Mouse (Mus musculus): ENCODE results near the gene Cntnap1.
"Not testable (repeated sequence)": the region's sequence is repeated elsewhere in the genome, so short reads cannot be mapped to it uniquely, and the experiment has no call there.

Cntnap1 gene

DNA sequence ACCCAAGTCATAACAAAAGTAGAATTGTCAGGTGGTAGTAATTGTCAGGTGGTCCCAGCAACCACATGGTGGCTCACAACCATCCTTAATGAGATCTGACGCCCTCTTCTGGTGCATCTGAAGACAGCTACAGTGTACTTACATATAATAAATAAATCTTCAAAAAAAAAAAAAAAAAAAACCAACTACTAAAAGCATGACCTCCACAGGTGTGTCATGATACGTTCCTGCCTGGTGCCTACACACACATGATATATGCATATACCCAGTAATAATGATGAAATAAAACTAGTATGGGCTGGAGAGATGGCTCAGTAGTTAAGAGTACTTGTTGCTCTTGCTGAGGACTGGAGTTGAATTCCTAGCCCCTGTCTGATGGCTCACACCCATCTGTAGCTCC, 19.3 kb upstream of the Cntnap1 start:
- DNase-seq, result no peak

DNA sequence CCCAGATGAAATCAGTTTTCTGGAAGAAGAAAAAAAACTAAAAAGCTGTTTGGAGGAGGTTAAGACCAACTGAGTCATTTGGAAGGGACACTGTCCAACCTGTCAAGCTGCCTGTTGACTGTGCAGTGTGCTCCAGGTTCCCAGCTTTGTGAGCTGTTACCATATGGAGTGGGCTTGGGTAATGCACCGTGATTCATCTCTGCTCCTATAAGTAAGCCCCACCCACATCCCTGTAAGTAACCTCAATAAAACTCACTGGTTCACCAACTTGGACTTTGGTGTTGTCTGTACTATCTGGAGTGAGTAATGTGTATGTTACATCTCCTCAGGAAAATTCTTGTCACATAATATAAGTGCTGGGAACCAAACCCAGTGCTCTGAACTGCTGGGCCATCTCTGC, 17.5 kb upstream of the Cntnap1 start:
- DNase-seq, result no peak

DNA sequence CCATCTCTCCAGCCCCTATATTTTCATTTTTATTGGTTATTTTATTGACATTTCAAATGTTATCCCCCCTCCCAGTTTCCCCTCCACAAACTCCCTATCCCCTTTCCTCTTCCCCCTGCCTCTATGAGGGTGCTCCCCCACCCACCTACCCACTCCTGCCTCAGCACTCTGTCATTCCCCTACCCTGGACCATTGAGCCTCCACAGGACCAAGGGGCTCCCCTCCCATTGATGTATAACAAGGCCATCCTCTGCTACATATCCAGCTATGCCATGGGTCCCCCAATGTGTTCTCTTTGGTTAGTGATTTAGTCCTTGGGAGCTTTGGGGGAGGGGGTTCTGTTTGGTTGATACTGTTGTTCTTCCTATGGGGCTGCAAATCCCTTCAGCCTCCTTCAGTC, 15.7 kb upstream of the Cntnap1 start:
- DNase-seq, result no peak

DNA sequence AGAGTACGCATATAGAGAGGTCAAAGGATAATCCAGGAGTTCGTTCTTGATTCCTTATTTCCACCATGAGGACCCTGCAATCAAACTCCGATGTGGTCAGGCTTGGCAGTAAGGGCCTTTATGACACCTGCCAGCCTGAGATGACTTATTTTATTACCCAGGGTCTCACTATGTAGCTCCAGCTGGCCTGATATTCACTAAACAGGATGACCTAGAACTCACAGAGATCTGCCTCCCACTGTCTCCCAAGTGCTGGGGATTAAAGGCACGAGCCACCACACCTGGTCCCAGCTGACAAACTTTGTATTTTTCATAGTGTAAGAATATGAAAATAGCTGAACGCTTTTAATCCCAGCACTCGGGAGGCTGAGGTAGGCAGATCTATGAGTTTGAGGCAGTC, 15.2 kb upstream of the Cntnap1 start:
- DNase-seq, result no peak

DNA sequence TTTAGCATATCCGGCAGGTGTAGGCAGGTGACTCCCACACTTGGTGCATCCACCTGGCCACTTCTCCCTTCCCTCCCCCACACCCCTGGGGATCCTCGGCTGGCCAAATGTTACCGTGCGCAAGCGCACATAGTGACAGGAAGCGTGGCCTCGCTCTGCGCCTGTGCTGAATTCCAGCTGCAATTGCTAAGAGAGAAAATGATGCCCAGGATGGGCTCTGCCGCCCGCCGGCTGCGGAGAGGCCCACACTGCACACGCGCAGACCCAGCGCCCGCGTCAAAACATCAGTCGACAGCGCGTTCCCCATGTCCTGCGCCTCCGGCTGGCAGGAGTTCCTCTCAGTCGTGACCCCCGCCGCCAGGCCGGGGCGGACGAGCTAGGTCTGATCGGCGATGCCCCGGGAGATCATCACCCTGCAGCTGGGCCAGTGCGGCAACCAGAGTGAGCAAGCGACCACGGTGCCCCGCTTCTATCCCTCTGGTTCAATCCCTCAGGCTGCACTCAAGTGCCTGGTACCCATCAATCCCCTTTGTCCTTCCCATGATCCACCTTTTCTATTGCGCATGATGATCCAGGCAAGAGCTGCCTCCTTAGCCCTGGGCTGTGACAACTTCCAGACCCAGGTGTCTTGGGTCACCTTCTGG, 14.5 kb upstream of the Cntnap1 start, which contains the start of gene Tubg2:
Gene Tubg2 (plus strand): TSS at position 180 of the 644 bp plus-strand sequence.
- DNase-seq, result peak; percentile 70

DNA sequence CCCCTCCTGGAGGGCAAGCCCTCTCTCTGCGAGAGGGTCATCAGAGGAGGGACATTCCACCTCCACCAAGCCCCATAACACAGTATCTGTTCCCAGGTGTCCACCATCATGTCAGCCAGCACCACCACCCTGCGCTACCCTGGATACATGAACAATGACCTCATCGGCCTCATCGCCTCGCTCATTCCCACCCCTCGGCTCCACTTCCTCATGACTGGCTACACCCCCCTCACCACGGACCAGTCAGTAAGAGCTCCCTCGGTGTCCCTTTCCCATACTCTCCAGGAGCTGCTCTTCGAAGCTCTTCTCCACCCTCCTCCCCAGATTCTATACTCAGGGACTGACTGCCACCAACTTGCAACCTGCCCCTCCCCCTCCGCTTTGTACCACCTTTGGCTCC, 10.2 kb upstream of the Cntnap1 start:
- DNase-seq, result not testable (repeated sequence)

DNA sequence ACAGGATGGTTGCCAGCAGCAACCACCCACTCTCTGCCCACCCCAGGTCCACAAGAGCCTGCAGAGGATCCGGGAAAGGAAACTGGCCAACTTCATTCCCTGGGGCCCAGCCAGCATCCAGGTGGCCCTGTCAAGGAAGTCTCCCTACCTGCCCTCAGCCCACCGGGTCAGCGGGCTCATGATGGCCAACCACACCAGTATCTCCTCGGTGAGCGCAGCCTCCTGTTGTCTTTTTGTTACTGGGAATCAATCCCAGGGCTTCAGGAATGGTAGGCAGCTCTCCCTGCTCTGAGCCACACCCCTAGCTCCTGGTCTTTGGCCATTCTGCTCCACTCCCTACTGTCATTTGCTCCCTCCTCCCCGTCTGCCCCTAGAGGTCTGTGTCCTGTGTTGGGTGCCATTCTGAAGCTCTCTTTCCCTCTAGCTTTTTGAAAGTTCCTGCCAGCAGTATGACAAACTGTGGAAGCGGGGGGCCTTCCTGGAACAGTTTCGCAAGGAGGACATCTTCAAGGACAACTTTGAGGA, 9.3 kb upstream of the Cntnap1 start:
- not testable (repeated sequence) for DNase-seq

DNA sequence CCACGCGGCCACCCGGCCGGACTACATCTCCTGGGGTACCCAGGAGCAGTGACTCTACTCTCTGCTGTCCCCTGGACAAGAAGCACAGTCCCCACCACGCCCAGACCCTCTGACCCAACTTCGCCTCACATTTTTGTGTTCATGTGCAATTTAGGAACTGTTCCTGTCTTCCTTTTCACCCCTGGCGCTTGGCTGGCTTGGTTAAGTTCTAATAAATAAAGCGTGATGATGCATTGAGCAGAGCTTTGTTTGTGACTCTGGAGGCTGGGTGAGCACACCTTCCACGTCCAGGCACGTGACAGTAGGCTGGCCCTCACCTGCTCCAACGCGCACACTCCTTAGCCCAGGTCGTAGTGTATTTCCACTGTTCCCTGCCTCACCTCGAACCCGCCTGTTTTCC, 8.8 kb upstream of the Cntnap1 start:
- DNase-seq, result no peak

DNA sequence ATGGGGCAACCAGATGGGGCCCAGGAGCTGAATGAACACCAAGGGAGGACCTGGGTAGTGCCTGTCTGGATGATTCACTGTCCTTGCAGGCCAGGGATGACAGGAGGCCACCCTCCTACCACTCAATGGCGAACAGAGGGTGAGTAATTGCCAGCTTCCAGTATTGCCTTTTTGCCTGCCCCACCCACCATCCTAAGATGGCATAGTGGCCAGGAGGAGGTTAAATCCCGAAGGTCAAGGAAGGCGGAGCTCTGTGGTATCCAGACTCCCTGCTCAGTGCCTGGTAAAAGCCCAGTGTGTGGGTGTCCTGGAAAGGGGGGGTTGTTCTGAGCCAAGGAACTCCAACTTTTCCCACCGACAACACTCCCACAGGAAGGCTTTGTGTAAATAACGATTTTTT, 8.0 kb upstream of the Cntnap1 start:
- DNase-seq, result no peak

DNA sequence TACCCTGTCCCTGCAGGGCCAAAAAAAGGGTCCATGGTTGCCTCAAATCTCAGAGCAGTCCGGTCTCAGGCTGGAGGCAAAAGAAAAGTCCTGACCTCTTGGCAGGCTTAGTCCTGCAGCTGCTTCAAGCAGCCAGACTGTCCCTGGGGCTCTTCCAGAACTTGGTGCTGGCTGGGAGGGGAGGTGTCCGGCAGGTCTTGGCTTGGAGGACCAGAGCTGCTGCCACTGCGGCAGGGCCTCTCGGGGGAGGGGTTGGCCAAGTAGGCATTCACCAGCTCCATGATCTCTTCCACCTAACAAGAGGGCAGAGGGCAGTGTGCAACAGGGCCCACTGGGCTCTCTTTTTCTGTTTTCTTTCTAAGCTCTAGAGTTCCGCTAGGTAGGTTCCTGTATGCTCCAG, 7.6 kb upstream of the Cntnap1 start:
- no peak for DNase-seq

DNA sequence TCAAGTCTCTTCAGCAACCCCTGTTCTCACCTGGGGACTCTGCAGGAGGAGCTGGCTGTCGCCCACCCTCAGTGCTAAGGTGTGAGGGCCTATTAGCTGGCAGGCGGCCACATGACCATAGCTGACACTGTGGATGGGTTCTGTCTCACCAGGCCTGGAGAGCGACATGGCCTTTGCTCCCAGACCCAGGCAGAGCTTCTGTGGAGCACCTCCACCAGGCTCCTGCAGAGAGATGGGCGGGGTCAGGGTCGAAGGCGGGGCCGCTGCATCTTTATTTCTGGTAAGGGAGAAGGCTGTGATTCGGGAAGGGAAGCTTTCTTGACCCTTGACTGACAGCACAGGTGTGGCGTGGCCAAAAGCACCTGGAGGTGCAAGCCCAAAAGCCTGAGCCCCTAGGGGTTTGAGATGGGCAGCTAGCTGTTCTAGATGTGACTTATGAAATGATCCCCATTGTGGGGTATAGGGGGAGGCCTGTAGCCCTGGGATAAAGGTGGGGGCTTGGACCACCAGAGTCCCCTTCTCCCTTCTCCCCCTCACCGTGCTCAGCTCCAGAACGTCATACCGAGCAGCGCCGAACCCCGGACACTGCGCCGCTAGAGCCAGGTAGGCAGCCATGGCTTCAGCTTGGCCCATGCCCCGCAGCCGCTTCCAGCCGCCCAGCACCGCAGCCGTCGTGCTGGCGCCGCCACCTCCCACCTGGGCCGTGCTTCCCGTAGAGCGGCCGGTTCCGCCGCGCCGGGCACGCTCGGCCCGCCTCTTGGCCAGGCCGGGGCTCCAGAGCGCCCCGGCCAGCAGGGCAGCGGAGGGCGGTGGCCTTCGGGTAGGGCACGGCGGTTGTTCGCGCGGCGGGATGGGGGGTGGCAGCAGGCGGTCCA, 6.6 kb upstream of the Cntnap1 start:
- no peak for DNase-seq

DNA sequence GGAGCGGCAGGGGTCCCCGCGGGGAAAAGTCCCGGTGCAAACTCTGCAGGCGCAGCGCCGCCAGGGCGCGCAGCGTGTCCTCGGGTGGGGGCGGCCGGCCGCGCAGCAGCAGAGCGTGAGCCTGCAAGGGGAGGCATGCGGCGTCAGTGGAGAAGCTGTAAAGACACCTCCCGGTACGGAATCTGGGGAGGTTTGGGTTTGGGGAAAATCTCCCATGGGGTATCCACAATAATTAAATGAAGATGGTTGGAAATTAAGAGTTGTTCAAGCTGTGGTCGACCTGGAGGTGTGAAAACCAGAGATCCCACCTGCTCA, 6.0 kb upstream of the Cntnap1 start:
- DNase-seq, result no peak

DNA sequence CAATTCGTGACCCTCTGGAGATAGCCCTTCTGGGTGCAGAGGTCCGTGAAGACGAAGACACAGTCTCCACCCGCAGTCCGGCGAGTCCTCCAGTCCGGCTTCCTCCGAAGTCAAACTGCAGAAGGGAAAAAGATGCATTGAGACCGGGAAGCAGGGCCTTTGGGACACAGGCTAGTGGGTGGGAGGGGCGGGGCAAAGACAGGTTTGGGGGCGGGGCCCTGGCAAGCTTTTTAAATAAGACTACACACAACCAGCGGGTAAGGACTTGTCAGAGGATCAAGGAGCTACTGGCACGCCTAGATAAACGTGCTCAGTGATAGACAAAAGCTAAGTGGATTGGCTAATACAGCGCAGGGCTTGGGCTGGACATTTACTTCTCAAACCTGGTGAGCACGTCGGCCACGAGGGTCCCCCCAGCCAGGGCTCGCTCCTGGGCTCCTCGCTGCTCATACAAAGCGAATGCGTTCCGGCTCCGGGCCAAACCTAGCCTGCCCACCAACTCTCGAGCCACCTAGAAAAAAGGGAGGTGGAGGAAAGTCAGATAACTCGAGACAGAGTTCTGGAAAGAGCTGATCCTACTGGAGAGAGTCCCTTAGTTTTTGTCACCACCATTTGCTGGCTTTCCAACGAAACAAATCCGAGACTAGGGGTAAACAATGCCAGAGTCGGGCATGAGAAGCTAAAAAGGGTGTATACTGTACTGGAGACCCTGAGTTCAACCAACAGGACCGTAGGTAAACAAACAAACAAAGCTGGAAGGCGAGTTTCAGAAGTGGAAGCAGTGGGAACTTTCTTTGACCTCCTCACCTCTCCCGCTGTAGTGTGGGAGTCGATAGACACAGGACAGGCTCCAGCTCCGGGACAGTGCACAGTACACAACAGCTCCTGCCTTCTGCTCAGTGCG, 5.4 kb upstream of the Cntnap1 start:
- no peak for DNase-seq

DNA sequence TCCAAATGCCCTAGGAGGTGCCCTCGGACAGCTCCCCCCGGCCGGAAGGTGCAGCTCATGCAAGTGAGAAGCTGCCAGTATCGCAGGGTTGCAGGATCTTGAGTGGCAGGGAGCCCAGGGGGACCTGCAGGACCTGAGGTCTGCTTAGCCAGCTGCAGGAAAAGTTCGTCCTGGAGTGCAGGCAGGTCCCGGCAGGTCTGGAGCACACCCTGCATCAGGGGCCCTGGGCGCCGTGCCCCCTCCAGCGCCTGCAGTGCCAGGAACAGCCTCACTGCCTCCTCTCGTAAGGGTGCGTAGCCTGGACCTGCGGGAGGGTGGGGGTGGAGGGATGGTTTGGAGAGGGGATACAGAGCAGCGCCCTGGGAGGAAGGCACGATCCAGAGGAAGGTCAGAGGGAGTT, 4.0 kb upstream of the Cntnap1 start:
- no peak for DNase-seq

DNA sequence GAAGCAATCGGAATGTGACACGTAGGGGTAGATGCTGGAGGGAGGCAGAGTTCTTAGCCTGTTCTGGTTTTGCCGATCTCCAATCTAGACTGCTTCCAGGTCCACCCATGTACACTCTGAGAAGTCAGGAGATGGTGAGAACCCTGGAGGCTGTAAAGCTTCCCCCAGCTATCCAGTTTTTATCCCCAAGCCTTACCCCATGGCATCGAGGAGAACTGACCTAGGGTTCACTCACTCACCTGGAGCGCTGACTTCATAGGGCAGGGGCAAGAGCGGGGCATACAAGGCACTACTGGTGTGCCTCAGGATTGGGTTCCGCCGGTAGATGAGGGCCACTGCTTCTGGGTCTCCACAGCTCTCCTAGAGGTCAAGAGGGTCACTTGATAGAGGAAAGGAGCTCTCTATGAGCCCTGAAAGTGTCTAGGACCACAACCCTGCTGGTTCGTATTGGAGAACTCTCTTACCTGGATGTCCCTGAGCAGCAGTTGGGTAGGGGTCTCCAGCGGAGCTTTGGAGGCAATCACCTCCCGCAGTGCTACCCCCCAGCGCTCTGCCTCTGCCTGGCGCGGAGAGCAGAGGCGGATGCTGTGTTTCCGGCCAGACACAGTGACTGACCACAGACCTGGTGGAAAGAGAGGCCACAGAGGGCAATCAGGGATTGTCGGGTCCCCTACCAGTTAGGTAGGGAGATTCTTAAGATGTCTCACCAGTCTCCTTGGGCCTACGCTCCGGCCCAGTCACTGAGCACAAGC, 2.9 kb upstream of the Cntnap1 start:
- no peak for DNase-seq

DNA sequence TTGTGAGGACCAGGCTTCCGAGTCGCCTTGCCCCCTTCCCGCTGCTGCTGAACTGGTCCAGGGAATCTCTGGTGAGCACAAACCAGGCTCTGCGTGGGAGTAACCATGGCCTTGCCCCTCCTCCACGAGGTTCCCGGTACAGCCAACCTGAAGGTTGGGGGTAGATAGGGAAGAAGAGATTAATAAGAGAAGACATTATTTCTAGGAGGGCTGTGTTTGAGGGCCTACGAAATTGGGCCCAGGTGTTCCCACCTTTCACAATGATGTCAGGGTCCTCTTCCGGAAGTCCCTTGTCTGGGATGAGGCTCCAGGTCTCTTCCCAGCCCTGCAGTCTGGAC, 2.4 kb upstream of the Cntnap1 start:
- no peak for DNase-seq

DNA sequence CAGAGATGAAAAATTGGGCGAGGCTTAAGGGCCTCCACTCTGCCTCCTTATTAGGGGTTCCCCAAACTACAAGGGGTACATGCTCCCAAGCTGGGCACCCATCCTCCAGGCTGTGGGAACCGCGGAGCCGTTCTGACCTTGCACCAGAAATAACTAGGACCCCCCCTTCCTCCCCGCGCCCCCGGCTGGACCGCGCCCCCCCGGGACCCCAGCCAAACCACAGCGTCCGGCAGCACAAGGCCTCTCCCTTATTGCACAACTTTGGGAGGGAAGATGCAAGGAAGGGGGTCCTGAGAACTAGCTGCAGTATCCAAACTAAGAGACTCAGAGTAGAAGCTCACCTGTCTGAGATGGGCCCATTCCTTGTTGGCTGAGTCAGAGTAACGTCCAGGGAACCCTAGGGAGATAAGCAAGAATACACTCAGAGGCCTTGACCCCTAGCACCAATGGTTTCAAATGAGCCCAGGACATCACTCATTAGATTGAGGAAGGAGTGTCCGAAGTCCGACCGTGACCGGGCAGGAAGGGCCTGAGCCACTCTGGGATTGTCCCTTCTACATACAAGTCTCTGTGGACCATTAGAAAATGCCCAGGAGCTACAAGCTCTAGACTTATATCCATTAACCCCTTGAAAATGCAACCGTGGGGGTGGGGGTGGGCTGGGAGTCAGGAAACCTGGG, 1.9 kb upstream of the Cntnap1 start:
- DNase-seq, result no peak

DNA sequence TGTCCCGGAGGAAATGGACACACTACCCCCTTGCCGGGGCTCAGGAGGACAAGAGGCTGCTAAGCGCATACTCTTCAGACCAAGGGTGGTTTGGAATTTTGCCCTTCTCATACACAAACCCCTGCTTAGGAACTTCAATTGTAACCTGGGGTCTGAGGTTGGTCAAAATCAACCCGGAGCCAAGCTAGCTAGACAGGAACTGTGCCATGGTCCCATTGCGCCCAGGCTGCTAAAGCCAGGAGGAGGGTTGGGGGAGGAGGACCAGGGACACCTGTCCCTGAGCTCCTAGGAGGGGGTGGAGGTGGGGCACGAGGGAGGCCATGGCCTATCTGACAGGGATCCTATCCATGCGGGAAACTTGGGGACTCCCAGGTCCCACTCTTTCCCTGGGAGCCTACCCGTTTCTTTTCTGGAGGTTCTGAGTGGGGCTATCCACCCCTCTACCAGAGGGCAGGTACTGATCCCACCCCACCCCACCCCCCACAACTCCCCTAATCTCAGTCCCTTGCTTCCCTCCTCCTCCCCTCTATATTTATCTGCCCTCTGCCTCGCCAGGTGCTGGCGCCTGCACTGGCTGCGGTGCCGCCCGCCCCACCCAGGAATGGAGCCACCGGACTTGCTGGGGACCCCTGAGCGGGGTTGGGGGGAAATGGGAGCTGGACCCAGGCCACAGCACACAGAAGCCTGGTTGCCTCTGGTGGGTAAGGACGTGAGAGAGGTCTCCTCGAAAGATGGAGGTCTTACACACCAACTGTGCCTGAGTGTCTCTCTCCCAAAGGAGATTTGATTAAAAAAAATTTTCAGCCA, 819 bp upstream of the Cntnap1 start:
- DNase-seq, result no peak

DNA sequence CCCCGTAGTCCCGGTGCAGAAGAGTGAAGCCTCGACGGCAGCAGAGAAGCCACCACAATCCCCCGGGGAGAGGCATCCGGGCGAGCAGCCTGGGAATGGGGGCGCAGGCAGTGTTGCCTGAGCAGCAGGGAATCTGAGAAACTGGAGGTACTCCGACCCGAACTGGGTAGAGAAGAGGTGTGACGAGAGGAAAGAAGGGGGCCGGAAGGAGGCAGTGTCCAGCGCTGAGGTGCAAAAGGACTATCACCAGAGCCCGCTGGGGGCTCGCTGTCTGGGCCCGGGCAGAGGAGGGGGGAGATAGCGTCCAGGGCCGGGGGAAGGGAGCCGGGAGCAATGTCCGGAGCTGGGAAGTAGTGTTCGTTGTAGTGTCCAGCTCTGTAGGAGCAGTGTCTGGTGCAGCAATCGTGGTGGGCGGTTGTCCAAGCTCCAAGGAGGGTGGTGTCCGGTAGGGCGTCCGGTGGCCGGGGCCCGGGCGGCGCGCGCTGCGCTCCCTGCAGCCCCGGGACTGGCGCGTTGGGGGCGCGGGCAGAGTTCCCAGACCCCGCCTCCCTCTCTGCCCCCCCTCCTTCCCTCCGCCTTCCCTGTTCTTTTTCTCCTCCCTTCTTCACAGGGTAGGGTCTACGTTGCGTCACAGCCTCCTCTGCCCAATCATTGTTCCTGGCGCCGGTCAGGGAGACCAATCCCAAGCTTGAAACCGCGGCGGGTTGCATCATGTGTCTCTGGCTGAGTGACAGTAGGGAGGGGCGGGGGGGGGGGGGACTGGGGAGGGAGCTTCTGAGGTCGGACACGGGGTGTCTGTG, 688 bp downstream of the Cntnap1 start, which contains the start of gene Plekhh3:
Gene Plekhh3 (minus strand): TSS at position 541 of the 800 bp plus-strand sequence.
- DNase-seq, result peak; percentile 86
